Mouse (Mus musculus) lung, postnatal 0 days (tissue): Measurements from ENCODE around the gene Gm49630. TPM values are rescaled to one million over a fixed set of nuclear protein-coding genes. Genes with fewer than 3 reads are reported as not detected.
"Not testable (repeated sequence)": the region's sequence is repeated elsewhere in the genome, so short reads cannot be mapped to it uniquely, and the experiment has no call there.

Experiments used
- ATAC-seq: fragments of 200-750 bp; cut with Nextera tagmentation; 2 replicates; pipeline ENCODE4 v1.8.0; 2017; ENCODE audit warnings: moderate library complexity
- DNase-seq: peaks from one replicate; pipeline ENCODE4 v3.0.0-alpha.2; 2016; ENCODE audit warnings: low spot score
- H3K27ac ChIP-seq: fragments of 300-500 bp; sonication (generic); 2 replicates; pipeline ENCODE4 v1.5.1; 2014; ENCODE audit warnings: antibody characterized with exemption, mild to moderate bottlenecking, low read length, mixed read lengths
- H3K27me3 ChIP-seq: fragments of 300-500 bp; sonication (generic); replicated peaks from 2 replicates; pipeline ENCODE4 v1.6.1; 2014; ENCODE audit warnings: low read length, mixed read lengths; ENCODE audit not compliant: insufficient read depth
- H3K36me3 ChIP-seq: fragments of 300-500 bp; sonication (generic); 2 replicates; pipeline ENCODE4 v1.6.1; 2014; ENCODE audit warnings: low read length, mixed read lengths; ENCODE audit not compliant: insufficient read depth
- H3K4me1 ChIP-seq: fragments of 300-500 bp; sonication (generic); 2 replicates; pipeline ENCODE4 v1.6.1; 2014; ENCODE audit warnings: antibody characterized with exemption, low read depth, low read length, mixed read lengths; ENCODE audit not compliant: insufficient read depth
- H3K4me2 ChIP-seq: fragments of 300-500 bp; sonication (generic); replicated peaks from 2 replicates; pipeline ENCODE4 v1.6.1; 2014; ENCODE audit warnings: low read depth, mild to moderate bottlenecking, low read length, moderate library complexity, mixed read lengths
- H3K4me3 ChIP-seq: fragments of 300-500 bp; sonication (generic); 2 replicates; pipeline ENCODE4 v1.5.1; 2014; ENCODE audit warnings: low read depth, low read length
- H3K9ac ChIP-seq: fragments of 300-500 bp; sonication (generic); replicated peaks from 2 replicates; pipeline ENCODE4 v1.6.1; 2014; ENCODE audit warnings: low read depth, mild to moderate bottlenecking
- H3K9me3 ChIP-seq: fragments of 300-500 bp; sonication (generic); 2 replicates; pipeline ENCODE4 v1.6.1; 2016; ENCODE audit warnings: low read length, mixed read lengths
- WGBS: fragments of 180-500 bp; shearing (Covaris S2); extraction: QIAGEN DNeasy Blood & Tissue Kit; methylation state at CpG from one replicate; pipeline ENCODE4 v1.1.7; 2014; 5-methylcytosine and 5-hydroxymethylcytosine counted together
- polyA plus RNA-seq: library from polyadenylated mRNA; unstranded; fragments of >200 nt; fragmentation: Nextera tagmentation; extraction: Ambion mirVana; gene quantifications from 2 replicates; pipeline ENCODE4 v1.2.1, GENCODE M21; 2015

Gene Gm49630
- polyA plus RNA-seq, 1 experiment from 2014 or later = not detected

DNA sequence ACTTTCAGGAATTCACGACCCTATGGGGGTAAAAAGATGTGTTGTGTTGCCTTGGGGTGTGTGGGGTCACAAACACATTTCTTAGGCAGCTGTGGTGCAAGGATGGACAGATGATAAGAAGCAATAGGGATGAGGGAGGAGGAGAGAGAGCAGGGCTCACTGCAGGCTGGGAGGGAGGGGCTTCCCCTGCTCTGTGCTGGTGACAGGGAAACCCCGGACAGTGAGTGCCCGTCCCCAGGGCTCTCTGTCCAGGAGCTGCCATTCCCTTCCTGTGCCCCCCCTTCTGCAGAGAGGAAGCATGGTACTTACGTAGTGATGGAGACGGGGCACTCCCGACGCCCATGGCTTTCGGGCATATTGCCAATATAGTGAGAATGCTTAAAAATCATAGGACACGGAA is 34.4 kb downstream of the Gm49630 start:
- ATAC-seq (peak; percentile 56), DNase-seq (peak; percentile 17)
- H3K9ac ChIP-seq, H3K4me3 ChIP-seq, H3K9me3 ChIP-seq, H3K4me1 ChIP-seq, H3K27ac ChIP-seq, H3K27me3 ChIP-seq, H3K4me2 ChIP-seq, H3K36me3 ChIP-seq: not testable (repeated sequence)
- WGBS = 24% methylated on average over 9 of the region's 9 CpGs

DNA sequence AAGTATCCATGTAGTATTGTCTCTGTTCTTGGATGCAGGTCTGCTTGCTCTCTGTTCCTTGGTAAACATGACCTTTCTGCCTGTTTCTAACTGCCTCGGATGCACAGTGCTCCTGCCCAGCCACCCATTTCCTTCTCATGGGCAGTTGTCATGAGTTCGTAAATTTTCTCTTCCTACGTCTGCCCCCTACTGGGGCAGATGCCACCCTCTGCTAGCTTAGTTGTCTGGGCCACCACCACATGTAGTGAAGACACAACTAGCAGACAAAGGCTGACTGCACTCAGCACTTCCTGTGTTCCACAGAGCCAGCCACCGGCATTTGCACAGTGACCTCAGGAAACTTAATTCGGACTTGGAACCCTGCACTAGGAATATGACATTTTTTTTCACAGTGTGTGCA is 39.0 kb downstream of the Gm49630 start:
- not testable (repeated sequence) for H3K4me3 ChIP-seq, H3K4me2 ChIP-seq, H3K36me3 ChIP-seq, H3K9ac ChIP-seq, DNase-seq, ATAC-seq, H3K27me3 ChIP-seq, H3K9me3 ChIP-seq, H3K27ac ChIP-seq, H3K4me1 ChIP-seq
- 44% methylated on average over 2 of the region's 5 CpGs for WGBS

DNA sequence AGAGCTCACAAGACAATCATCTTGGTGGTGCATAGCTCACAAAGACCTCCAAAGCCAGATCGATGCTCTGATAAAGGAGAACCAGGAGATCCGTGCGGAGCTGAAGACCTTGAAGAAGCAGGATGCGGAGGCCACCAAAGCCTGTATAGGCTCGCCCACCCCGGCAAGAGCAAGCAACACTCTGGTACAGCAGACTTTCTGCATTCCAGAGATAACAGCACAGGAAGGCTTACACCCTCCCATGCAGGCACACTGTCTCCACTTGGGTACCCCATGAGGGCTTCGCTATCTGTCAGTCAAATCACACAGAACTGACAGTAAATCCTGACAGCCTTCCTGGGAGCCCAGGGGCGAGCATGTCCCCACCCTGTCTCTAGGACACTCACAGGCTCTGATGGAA is 45.4 kb downstream of the Gm49630 start:
- H3K4me2 ChIP-seq, H3K27me3 ChIP-seq, H3K9ac ChIP-seq, DNase-seq, ATAC-seq, H3K9me3 ChIP-seq, H3K4me1 ChIP-seq, H3K4me3 ChIP-seq, H3K27ac ChIP-seq, H3K36me3 ChIP-seq: not testable (repeated sequence)
- 43% methylated on average over 3 of the region's 8 CpGs for WGBS

DNA sequence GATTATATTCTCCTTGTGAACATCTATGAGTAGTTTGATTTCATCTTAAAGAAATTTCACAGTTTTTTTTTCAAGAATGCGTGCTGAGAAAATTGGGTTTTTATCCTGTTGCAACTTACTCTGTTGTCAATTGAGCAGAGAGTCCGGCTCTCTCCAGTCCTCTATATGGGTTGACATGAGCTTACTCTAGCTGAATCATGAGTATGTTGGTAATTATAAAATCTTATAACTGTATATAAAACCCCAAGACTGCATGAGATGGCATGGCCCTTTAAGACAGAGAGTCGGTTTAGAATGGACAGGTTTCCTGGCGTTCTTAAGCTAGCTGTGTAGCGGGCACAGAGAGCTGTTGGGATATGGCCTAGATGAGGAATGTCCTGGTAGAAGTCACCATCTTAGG is 47.4 kb downstream of the Gm49630 start, which contains the start of gene Tcp10a:
Gene Tcp10a, plus strand, starts transcription at position 301 of the 400 bp plus-strand sequence.
- H3K27ac ChIP-seq, H3K9ac ChIP-seq, H3K27me3 ChIP-seq, H3K4me1 ChIP-seq, DNase-seq, H3K4me2 ChIP-seq, H3K4me3 ChIP-seq, ATAC-seq, H3K36me3 ChIP-seq, H3K9me3 ChIP-seq: not testable (repeated sequence)
- WGBS = 81% methylated on average over 3 of the region's 5 CpGs

DNA sequence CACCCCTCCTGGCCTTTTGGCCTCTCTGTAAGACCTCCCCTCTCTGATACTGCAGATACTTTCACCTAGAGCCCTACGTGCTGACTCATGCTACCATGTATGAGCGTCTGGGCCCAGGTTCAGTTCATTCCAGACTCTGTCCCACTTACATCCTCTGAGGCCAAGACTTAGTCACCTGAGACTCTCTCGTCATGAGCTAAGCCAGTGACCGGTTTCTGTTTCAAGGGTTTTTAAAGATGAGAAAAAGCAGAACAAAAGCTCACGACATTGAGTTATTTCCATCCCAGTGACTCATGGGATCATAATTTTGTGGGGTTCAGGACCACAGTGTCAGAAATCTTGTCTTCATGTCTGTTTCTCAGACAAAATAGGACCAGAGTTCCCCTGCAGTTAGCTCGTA is 52.0 kb downstream of the Gm49630 start:
- not testable (repeated sequence) for H3K27ac ChIP-seq, H3K4me2 ChIP-seq, H3K9ac ChIP-seq, DNase-seq, H3K27me3 ChIP-seq, H3K4me3 ChIP-seq, H3K36me3 ChIP-seq, ATAC-seq, H3K9me3 ChIP-seq, H3K4me1 ChIP-seq
- 89% methylated on average over 6 of the region's 6 CpGs for WGBS

DNA sequence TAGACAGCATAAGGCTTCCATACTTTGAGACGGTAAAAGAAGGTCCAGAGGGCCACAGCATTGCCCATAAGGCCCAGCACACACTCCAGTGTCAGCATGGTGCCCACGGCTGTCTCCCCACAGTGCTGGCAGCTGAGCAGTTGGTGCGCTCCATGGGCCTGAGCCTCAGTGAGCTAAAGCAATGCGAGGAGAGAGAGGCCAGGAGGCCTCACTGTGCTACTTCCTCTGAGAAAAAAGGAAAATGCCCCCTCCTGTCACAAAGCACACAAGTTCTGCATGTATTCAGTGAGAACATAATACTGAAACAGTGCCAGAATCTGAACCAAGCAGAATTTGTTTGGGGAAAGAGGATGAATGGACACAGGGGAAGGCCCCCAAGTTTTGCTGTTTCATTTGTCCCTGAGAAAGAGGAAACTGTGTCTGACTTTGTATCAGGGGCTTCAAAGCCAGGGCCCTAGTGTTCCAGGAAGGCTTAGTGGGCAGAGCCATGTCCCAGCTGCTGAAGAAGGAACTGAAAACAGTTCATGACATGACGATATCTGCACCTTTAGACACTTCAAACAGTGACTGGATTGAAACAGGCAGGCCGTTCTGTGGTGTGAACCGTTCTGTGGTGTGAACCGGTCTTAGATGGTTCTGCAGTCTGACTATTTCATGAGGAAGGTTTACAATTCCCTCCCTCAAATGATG is 55.9 kb downstream of the Gm49630 start:
- H3K4me2 ChIP-seq, H3K27me3 ChIP-seq, H3K9me3 ChIP-seq, H3K36me3 ChIP-seq, H3K9ac ChIP-seq, DNase-seq, H3K27ac ChIP-seq, H3K4me1 ChIP-seq, H3K4me3 ChIP-seq: not testable (repeated sequence)
- WGBS = 81% methylated on average over 6 of the region's 8 CpGs
- ATAC-seq = peak; percentile 28; the same call in 1 of the 2 replicates
